Mouse (Mus musculus): Measurements from ENCODE around the gene Pptc7. TPM values are rescaled to one million over a fixed set of nuclear protein-coding genes. Genes with fewer than 3 reads are reported as not detected.

Pptc7 gene
- total RNA-seq, 2 experiments from 2014 or later, result 2.9 to 4.0 TPM

Other genes with a start within 250 kb of the Pptc7 start
- gene Cux2, start 234.3 kb upstream of the Pptc7 start, total RNA-seq (2015; ENCODE audit: low replicate concordance), result not detected in 2 replicates
- 0.17 TPM in 1 of 2 replicates, not detected in the other for gene Cux2, start 234.3 kb upstream of the Pptc7 start, total RNA-seq (2017; ENCODE audit: low replicate concordance)
- not detected in 2 replicates for gene Myl2, start 183.4 kb upstream of the Pptc7 start, total RNA-seq (2015; ENCODE audit: low replicate concordance)
- 1.1 TPM in 1 of 2 replicates, not detected in the other for gene Myl2, start 183.4 kb upstream of the Pptc7 start, total RNA-seq (2017; ENCODE audit: low replicate concordance)
- gene Ccdc63, start 143.5 kb upstream of the Pptc7 start, total RNA-seq (2015; ENCODE audit: low replicate concordance), result not detected in 2 replicates
- gene Ccdc63, start 143.5 kb upstream of the Pptc7 start, total RNA-seq (2017; ENCODE audit: low replicate concordance), result 4.0 TPM in 1 of 2 replicates, not detected in the other
- 141 and 170 TPM in 2 replicates for gene Ppp1cc, start 126.1 kb upstream of the Pptc7 start, total RNA-seq (2015; ENCODE audit: low replicate concordance)
- 94.2 and 102 TPM in 2 replicates for gene Ppp1cc, start 126.1 kb upstream of the Pptc7 start, total RNA-seq (2017; ENCODE audit: low replicate concordance)
- 25.4 and 25.9 TPM in 2 replicates for gene Hvcn1, start 77.6 kb upstream of the Pptc7 start, total RNA-seq (2015; ENCODE audit: low replicate concordance)
- 18.5 and 37.0 TPM in 2 replicates for gene Hvcn1, start 77.6 kb upstream of the Pptc7 start, total RNA-seq (2017; ENCODE audit: low replicate concordance)
- 0.42 TPM in 1 of 2 replicates, not detected in the other for gene Tctn1, start 19.9 kb upstream of the Pptc7 start, total RNA-seq (2015; ENCODE audit: low replicate concordance)
- 3.6 and 5.9 TPM in 2 replicates for gene Tctn1, start 19.9 kb upstream of the Pptc7 start, total RNA-seq (2017; ENCODE audit: low replicate concordance)
- 1.5 TPM in 1 of 2 replicates, not detected in the other for gene Rad9b, start 69.9 kb downstream of the Pptc7 start, total RNA-seq (2015; ENCODE audit: low replicate concordance)
- gene Rad9b, start 69.9 kb downstream of the Pptc7 start, total RNA-seq (2017; ENCODE audit: low replicate concordance), result 0.56 TPM in 1 of 2 replicates, not detected in the other
- gene Vps29, start 70.0 kb downstream of the Pptc7 start, total RNA-seq (2015; ENCODE audit: low replicate concordance), result 43.9 and 44.2 TPM in 2 replicates
- gene Vps29, start 70.0 kb downstream of the Pptc7 start, total RNA-seq (2017; ENCODE audit: low replicate concordance), result 19.8 and 23.4 TPM in 2 replicates
- gene Gpn3, start 87.5 kb downstream of the Pptc7 start, total RNA-seq (2015; ENCODE audit: low replicate concordance), result 21.1 and 35.9 TPM in 2 replicates
- 25.0 and 53.7 TPM in 2 replicates for gene Gpn3, start 87.5 kb downstream of the Pptc7 start, total RNA-seq (2017; ENCODE audit: low replicate concordance)
- gene Fam216a, start 88.0 kb downstream of the Pptc7 start, total RNA-seq (2015; ENCODE audit: low replicate concordance), result 6.5 and 9.0 TPM in 2 replicates
- 5.9 and 6.4 TPM in 2 replicates for gene Fam216a, start 88.0 kb downstream of the Pptc7 start, total RNA-seq (2017; ENCODE audit: low replicate concordance)
- gene Arpc3, start 107.5 kb downstream of the Pptc7 start, total RNA-seq (2015; ENCODE audit: low replicate concordance), result 98.4 and 108 TPM in 2 replicates
- gene Arpc3, start 107.5 kb downstream of the Pptc7 start, total RNA-seq (2017; ENCODE audit: low replicate concordance), result 220 and 303 TPM in 2 replicates
- 13.2 and 14.6 TPM in 2 replicates for gene Anapc7, start 137.3 kb downstream of the Pptc7 start, total RNA-seq (2015; ENCODE audit: low replicate concordance)
- 15.9 and 16.3 TPM in 2 replicates for gene Anapc7, start 137.3 kb downstream of the Pptc7 start, total RNA-seq (2017; ENCODE audit: low replicate concordance)
- gene Atp2a2, start 217.9 kb downstream of the Pptc7 start, total RNA-seq (2015; ENCODE audit: low replicate concordance), result 20.2 and 37.4 TPM in 2 replicates
- gene Atp2a2, start 217.9 kb downstream of the Pptc7 start, total RNA-seq (2017; ENCODE audit: low replicate concordance), result 38.8 and 71.8 TPM in 2 replicates